Mouse (Mus musculus) layer of hippocampus, postnatal 25 days (tissue): ENCODE measurements around the gene Cib3. TPM values are rescaled to one million over a fixed set of nuclear protein-coding genes. Genes with fewer than 3 reads are reported as not detected.

Experiments used
- DNase-seq, 2 experiments: peaks; one replicate each; pipeline ENCODE4 v3.0.0; 2022; ENCODE audit warnings: mixed read lengths in 2 of 2, low spot score in 1 of 2; ENCODE audit errors: extremely low spot score in 1 of 2
- total RNA-seq, 2 experiments: library from RNA; stranded (reverse); gene quantifications; 2 replicates each; pipeline ENCODE4 v1.2.3; 2021

Cib3 gene
- total RNA-seq = not detected

DNA sequence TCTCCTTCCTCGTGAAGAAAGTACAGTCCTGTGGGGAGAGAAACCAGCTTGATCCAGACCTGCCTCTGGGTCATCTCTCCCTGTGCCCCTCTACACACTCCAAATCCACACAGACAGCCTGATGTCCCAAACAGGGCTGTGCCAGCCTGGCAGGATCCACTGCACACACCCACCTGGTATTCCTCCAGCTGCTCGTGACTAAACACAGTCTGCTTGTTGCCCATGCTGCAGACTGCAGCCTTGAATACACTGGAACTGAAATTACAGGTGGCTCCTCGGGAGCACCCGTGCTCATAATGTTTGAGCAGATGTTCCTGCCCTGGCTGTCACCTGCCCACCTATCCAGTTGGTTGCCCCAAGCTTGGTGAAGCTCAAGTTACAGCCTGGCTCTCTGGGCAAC, at the start of gene Cib3:
Cib3 (minus strand) TSS at position 87 of the 400 bp plus-strand sequence.
- DNase-seq = no peak

DNA sequence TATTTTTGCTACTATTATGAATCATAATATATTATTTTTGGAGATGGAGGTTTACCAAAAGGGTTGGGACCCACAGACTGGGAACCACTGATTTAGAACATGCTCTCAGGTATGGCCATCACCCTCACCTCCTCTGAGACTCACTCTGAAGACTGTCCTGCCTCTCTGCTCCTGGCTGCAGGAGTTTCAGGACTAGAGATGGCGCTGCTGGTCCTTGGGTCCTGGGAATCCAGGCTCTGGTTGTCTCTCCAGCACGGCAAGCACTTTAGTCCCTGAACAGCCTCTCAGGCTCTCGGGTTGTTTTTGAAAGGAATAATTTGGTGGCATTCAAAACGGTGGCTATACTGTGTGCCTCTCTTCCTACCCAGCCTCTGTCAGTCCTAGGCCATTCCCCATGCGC, 49.2 kb upstream of the Cib3 start:
- DNase-seq = no peak

DNA sequence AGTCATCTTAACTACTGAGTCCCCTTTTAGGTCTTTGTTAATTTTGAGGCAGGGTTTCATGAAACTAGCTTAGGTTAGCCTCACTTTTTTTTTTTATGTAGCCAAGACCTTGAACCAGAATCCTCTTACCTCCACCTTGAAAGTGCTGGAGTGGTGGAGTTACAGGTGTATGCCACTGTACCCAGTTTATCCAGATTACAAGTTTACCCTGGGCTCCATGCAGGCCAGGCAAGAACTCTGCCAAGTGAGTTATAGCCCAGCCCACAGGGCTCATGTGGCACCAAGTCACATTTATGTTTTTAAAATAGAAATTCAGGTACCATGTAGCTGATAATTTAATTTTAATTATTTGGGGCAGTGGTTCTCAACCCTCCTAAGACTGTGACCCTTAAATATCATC, 48.8 kb upstream of the Cib3 start:
- no peak for DNase-seq

DNA sequence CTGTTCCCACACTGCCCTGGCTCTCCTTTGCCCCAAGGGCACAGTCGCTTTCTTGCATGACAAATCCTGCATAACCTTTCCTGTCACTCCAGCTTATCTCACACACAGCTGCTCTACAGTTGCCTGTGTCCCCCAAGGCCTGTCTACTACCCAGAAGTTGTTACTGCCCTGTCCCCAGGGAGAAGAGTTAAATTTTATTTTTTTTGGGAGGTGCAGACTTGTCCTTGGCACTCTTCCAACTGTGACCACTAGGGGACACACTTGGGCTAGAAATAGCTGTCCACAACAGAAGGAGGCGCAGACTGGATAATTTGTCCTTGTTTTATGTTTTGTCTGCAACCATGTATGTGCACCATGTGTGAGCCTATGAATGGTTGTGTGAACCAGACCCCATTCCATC, 48.4 kb upstream of the Cib3 start:
- DNase-seq = peak in 1 of 2 experiments; percentile 26

DNA sequence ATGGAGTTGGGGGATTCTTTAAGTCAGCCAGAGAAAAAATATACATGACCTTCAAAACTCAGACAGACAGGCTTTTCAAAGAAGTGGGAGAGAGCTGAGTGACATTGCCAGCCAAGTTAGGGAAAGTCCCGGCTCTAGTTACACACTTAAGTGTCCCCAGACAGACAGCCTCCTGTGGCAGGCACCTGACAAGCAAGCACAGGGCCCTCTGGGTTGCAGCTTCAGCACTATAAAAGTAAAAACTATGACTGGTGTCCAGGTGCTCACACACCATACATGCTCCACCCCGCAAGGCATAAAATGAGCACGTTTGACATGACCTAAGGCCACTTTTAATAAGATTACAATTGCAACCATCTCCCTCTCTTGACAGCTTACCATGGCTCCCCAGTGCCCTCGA, 47.9 kb upstream of the Cib3 start:
- no peak for DNase-seq

DNA sequence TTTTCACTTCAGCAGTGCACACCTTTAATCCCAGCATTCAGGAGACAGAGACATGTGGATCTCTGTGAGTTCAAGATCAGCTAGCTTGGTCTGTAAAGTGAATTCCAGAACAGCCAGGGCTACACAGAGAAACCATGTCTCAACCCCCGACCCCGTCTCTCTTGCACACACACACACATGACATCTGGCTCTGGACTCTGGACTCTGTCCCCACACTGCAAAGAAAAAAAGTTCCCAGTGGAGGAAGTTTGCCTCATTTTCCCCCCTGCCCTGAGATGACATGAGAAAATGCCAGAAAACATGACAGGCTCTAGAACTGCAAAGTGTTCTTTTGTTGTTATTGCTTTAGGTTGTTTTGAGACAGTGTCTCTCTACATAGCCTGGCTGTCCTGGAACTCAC, 47.2 kb upstream of the Cib3 start:
- DNase-seq = no peak

DNA sequence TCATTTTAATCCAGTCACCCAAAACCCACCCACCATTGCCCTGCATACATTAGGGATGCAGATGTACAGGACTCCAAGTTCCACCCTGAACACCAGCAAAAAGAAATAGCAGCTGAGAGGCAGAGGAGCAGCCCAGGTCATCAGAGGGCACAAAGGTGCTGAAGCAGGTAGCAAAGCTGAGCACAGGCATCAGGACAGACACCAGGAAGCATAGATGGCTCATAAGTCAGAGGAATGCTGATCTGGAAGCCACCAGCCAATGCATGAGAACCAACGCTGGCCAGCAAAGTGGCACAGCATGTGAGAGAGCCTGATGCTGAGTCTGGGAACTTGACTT, 45.2 kb upstream of the Cib3 start:
- DNase-seq = no peak

DNA sequence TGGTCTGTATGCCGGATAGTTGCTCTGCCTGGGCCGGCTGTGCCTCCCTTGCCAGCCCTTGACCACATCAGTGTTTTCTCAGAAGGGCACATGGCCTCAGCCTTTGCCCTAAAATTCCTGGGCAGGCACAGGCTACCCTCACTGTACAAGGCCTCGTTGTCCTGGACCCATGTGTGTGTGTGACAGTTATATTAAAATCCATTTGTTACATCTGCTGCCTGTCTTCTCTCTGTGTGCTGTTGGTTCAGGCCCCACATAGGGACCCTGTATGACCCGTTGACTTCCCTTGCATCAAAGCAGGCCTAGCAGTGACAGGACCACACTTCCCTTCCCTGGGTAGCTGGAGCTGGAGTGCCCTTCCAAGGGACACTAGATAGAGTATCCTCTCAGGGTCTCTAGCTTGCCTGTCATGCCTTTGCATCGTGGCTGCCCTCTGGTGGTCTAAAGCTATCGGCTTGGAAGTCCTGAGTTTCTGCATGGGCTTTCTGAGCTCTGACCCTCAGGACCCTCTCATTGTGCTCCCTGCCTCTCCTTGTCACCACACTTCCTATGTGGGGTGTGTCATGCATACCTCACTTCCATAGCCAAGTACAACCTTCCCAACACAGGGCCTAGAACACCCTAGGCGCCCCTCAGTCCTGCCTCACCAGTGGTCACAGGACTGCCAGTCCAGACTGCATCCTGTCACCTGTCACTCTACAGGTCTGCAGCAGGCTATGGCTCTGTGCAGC, 44.7 kb upstream of the Cib3 start:
- peak in 1 of 2 experiments; percentile 51 for DNase-seq

DNA sequence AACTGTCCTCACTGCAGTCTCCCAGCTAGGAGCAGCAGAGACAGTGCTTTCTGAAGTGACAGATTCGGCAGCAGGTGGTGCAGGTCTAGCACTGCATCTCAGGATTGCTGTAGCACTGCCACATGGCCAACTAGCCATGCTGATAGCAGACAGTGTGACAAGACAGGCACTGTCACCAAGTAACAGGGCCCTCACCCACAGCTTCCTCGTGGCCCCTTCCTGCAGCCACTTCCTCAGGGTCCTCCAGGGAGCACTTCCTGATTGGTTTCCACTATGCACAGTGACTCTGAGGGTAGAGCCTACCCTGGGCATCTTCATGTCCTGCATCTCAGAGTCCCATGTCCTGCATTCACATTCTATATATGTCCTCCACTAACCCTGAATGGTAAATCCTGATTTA, 32.0 kb upstream of the Cib3 start:
- DNase-seq = no peak

DNA sequence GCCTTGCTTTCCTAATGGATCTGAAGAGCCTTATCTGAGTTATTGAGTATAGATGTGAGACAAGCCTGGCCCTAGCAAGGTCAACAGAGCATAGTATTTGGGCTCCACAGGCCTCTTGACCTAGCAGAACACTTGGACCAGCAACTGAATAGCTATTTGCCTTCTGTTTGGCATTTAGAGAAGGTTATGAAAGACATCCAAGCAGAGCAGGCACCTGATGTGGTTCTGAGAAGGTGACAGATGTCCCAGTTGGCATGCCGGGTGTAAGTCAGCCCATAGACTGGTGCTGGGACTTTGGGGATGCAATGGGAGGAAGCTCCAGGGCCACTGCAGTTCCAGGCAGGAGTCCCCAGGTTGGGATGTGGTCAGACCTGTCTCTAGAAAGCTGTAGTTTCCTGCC, 29.6 kb upstream of the Cib3 start:
- no peak for DNase-seq

DNA sequence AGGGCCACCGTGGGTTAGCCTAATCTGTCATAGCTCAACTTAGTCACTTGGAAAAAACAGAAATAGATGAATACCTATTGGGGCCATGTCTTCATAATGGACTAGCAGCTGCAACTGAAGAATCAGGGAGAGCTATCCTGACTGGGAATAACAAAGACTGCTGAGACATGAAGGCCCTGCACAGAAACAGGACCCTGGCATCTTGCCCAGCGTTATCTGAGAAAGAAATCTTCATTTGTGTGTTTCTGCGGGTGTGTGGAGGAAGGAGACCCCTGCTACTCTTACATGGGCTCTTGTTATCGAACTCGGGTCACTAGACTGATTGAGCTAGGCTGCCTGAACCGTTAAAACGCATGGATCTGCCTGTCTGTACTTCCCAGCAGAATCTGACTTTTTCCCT, 28.3 kb upstream of the Cib3 start:
- no peak for DNase-seq

DNA sequence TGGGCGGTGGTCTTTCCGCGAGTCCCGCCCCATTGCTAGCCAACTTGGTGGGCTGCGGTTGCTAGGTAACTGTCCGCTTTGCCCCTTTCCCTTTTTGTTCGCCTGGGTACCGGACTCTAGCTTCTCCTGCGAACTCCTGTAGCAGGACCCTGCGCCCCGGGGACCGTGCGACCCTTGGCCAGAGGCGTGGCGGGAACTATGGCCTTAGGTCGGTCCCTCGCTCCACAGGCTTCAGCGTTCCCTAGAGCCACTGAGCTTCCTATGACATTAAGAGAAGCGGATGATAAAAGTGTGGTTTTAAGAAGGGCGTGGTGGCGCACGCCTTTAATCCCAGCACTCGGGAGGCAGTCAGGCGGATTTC, 27.7 kb upstream of the Cib3 start:
- DNase-seq = no peak

DNA sequence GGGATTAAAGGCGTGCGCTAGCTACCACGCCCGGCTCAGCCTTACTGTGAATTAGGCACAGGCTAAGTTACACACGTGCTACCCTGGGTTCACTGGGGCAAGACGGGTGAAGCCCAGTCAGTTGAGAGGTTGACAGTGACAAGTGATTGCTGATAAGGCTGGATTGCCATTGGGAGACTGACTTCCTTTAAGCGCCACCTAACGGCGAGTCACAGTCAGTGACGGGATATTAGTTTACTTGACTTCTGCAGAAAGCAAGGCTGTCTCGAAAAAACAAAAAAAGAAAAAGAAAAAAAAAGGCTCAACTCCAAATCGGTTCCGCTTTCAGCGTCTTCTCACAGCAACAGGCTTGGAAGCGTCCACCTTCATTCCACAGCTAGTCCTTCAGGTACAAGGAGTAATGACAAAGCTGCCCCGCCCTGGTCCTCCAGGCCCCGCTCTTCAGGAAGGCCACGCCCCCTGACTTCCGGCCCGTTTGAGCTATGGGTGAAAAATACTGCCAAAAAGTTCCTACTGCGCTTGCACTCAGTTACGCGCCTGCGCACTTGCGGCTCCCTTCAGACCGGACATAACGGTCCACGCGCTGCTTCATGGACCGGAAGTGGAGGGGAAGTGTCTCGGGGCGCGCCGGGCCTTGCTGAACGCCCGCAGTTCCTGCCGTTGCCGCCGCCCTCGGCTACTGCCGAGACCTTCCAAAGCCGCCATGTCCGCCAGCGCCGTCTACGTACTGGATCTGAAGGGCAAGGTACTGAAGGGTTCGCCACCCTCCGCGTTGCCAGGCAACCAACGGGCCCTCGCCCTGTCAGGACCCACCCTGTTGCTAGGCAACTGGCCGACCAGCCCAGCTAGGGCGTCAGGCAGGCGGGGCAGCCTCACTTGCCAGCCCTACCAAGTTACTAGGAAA, 27.1 kb upstream of the Cib3 start, which contains the start of gene Ap1m1:
Ap1m1 (plus strand) TSS at position 520 of the 904 bp plus-strand sequence.
- DNase-seq = peak; percentile 90 to 94

DNA sequence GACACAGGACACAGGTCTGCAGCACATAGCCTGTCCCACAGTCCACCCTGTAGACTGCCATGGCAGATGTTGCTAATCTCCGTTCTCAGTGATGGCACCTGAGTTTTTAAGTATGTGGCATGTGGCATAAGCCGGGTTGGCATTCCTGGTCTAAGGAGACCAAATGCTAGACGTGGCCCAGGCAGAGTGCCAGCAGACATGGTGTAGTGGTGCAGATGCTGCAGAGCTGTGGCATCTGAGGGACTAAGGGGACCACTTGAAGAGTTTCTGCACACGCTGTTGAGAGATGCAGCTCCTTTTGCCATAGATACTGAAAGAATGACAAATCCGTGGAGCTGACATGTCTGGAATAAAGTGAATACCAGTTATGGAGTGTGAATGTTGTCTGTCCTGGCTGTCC, 10.0 kb upstream of the Cib3 start:
- no peak for DNase-seq

DNA sequence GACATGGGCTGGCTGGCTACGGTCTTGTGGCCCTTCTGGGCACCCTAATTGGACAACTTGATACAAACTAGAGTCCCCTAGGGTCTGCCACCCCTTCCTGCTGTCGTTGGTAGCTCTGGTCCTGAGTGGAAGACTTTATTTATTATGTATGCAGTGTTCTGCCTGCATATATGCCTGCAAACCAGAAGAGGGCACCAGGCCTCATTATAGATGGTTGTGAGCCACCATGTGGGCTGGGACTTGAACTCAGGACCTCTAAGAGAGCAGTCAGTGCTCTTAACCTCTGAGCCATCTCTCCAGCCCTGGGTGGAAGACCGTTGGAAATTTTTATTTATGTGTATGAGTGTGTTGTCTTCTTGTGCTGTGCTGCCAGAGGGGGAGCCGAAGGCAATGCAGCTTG, 8.1 kb upstream of the Cib3 start:
- no peak for DNase-seq

DNA sequence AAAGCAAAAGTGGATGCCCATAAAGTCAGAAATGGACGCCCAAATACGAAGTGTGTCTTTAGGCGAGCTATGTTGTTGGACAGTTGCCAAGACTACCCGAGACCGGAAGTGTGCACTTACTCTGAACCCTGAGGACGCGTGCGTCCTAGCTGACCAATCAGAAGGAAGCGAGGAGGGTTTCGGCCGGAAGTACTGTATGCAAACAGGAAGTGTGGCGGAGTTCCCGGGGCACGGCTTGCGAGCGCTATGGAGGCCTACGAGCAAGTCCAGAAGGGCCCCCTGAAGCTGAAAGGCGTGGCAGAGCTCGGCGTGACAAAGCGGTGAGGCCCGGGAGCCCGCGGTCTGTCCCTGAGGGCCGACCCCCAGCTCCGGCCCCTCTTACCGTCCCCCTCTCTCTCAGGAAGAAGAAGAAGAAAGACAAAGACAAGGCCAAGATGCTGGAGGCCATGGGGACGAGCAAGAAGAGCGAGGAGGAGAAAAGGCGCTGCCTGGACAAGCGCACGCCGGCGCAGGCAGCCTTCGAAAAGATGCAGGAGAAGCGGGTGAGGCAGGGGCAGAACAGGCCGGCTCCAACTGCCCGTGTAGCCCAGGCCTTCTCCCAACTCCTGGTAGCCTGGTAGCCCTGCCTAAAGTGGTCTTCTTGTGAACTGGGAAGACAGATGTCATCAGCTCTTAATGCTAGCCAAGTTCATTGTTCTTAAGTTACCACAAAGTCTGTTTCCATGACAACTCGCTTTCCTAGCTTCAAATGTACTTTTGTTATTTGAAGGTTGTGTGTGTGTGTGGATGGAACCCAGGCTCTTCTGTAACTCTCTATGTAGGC, 7.1 kb upstream of the Cib3 start, which contains the start of gene Fam32a:
Fam32a (plus strand) TSS at position 190 of the 823 bp plus-strand sequence.
- DNase-seq = peak; percentile 66 to 67

DNA sequence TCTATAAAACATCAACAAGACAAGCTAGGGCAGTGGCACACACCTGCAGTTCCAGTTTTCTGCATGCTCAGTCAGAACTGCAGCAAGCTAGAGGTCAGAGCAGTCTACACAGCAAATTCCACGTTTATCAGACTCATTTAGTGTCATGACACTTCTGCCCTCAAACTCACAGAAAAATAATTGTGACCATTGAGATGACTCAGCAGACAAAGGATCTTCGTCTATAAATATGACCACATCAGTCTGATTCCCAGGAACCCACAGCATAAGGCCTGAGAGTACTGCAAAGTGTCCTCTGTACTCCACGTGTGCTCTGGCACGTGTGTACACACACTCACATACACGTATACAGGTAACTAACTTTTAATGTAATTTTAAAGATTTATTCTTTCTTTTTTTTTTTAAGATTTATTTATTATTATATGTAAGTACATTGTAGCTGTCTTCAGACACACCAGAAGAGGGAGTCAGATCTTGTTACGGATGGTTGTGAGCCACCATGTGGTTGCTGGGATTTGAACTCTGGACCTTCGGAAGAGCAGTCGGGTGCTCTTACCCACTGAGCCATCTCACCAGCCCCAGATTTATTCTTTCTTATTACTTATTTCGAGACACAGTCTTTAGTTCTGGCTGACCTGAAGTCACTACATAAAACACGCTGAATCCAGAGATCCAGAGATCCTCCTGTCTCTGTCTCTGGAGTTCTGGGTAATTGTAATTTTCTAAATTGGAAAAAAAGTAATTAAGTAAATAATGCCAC, 6.3 kb upstream of the Cib3 start:
- DNase-seq = no peak

DNA sequence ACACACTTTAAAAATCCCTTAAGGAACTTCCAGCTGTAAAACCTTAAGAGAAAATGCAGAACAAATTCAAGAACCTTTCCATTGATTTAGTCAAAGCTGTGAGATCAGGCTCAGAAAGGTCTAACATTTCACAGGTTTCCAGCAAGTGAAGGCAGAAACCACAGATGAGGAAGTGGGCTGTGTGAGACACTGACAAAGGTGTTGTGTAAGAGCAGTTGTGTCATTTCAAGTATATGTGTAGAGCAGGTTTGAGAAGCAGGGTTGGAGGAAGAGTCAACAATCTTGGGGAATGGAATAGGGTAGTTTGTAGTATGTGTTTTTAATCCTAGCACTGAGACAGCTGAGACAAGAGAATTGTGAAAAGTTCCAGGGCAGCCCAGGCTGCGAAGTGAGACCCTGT, 3.2 kb upstream of the Cib3 start:
- no peak for DNase-seq

DNA sequence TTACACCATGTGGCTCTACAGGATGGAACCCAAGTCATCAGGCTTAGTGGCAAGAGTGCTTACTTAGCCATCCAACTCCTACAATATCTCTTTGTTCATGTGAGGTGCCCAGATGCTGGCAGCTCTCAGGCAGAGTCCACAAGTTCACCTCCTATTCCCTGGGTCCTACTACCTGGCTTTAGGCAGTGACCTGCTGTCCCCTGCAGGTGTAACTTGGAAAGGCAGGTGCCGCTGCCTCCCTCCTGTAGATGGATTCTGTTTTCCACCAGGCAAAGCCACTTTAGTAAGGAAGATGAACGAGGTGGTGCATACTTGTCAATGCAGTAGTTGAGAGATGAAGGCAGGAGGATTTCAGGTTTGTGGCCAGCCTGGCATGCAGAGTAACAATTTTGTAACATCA, 2.4 kb upstream of the Cib3 start:
- no peak for DNase-seq

DNA sequence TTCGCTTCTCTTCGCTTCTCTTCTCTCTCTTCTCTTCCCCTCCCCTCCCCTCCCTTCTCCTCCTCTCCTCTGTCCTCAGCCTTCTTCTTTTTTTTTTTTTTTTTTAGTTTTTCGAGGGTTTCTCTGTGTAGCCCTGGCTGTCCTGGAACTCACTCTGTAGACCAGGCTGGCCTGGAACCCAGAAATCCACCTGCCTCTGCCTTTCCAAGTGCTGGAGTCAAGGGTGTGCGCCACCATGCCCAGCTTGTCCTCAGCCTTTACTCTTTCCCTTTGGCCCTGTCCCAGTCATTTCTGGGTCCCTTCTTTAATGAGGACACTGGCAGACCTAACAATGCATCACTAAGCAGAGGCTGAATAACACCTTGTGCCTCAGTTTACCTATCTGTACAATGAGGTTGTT, 899 bp upstream of the Cib3 start, which contains the start of gene Gm11034:
Gm11034 (minus strand) TSS at position 101 of the 400 bp plus-strand sequence.
- DNase-seq = no peak
